ENCODE assay signal across 8 mouse cellular contexts in the genomic region with DNA sequence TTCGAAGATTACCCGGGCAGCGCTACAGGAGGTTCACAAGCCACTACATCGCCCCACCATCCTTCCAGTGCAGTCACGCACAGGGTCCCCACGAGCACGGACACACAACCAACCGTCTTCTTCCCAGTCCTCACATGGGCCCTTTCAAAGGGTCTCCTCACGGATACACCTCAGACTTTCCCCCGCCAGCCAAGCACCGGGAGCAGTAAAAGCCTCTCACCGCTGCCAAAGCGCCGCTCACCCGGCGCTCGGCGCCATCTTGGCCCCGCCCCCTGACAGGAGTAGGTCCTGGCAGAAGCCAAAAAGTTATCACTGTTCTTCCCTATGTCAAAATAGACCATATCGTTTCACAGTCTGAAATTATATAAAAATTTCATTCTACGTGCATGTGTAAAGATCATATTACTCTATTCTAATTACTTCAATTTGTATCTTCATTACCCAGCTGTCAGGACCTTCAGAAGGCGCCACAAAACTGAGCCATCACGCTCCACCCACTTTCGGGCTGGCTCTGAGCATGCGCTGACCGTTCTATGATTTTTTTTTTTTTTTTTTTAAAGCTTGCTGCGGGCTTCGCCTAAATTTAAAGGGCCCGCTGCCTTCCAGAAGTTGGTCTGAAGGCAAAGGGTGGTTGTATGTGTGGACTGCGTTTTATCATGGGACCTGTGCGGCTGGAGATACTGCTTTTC. TPM values are rescaled to one million over a fixed set of nuclear protein-coding genes. Genes with fewer than 3 reads are reported as not detected.
A peak's percentile ranks its signal among the peaks of the same experiment; 100 is the strongest.
DNase-seq lines count a peak whose midpoint lies in the region; ATAC-seq and TF ChIP-seq lines count a peak whose summit lies in the region.

A gene (minus strand): TSS at position 502 of the 689 bp plus-strand sequence.
A gene (plus strand): TSS at position 536 of the 689 bp plus-strand sequence.

- peak; percentile 80 for ATAC-seq in embryonic facial prominence, embryonic 12.5 days (ENCODE audit: insufficient number of reproducible peaks, insufficient read depth, low FRiP score, low TSS enrichment)
- peak; percentile 78 for ATAC-seq in limb, embryonic 11.5 days (ENCODE audit: insufficient number of reproducible peaks, low FRiP score, low TSS enrichment, low read depth)
- peak; percentile 81 for ATAC-seq in midbrain, embryonic 13.5 days

- peaks cover 41% of the 10 kb centered on the region for H3K36me3 ChIP-seq in embryonic facial prominence, embryonic 12.5 days
- H3K36me3 ChIP-seq in limb, embryonic 11.5 days (ENCODE audit: control insufficient read depth, insufficient read depth, low read length): peaks cover 15% of the 10 kb centered on the region
- peaks cover 49% of the 10 kb centered on the region for H3K36me3 ChIP-seq in midbrain, embryonic 13.5 days
- peaks cover 12% of the 10 kb centered on the region for H3K36me3 ChIP-seq in small intestine, adult 2 months (ENCODE audit: control insufficient read depth, insufficient read depth, low read length)

- H3K27me3 ChIP-seq in embryonic facial prominence, embryonic 12.5 days: no peaks in the 10 kb centered on the region
- H3K27me3 ChIP-seq in limb, embryonic 11.5 days (ENCODE audit: control insufficient read depth, insufficient read depth, low read length): no peaks in the 10 kb centered on the region
- no peaks in the 10 kb centered on the region for H3K27me3 ChIP-seq in midbrain, embryonic 13.5 days
- H3K27me3 ChIP-seq in small intestine, adult 2 months (ENCODE audit: control insufficient read depth, insufficient read depth, low read length): no peaks in the 10 kb centered on the region

- TF ChIP-seq CTCF in small intestine, adult 2 months (IDR thresholded peaks at IDR 0.05; ENCODE audit: extremely low read depth, insufficient read length, insufficient replicate concordance, low read depth, low read length): no peak

- no peaks in the 10 kb centered on the region for H3K9me3 ChIP-seq in embryonic facial prominence, embryonic 12.5 days
- no peaks in the 10 kb centered on the region for H3K9me3 ChIP-seq in limb, embryonic 11.5 days (ENCODE audit: control insufficient read depth, low read length)
- H3K9me3 ChIP-seq in midbrain, embryonic 13.5 days: no peaks in the 10 kb centered on the region

- peak; percentile 97 for TF ChIP-seq POLR2A in small intestine, adult 2 months (IDR thresholded peaks at IDR 0.05; ENCODE audit: low read depth, low read length)

- peak; percentile 83 for DNase-seq in 3134 (ENCODE audit: extremely low read depth, insufficient read length, low spot score)
- DNase-seq in adrenal gland, postnatal 36 days: peak; percentile 80 to 85
- peak; percentile 90 to 93 for DNase-seq in heart, adult 18-20 months
- peak; percentile 86 for DNase-seq in kidney, adult 18-20 months
- peak; percentile 87 for DNase-seq in limb, embryonic 11.5 days (ENCODE audit: low spot score)

- H3K4me3 ChIP-seq in embryonic facial prominence, embryonic 12.5 days: peak within 1 kb of the TSS; percentile 69
- H3K4me3 ChIP-seq in limb, embryonic 11.5 days (ENCODE audit: low read depth, low read length): peak within 1 kb of the TSS; percentile 52
- H3K4me3 ChIP-seq in midbrain, embryonic 13.5 days (replicated peaks): peak within 1 kb of the TSS; percentile 84
- H3K4me3 ChIP-seq in small intestine, adult 2 months (ENCODE audit: low read depth, low read length): peak within 1 kb of the TSS; percentile 100

- WGBS in embryonic facial prominence, embryonic 12.5 days: under 1% methylated on average over 31 of the region's 31 CpGs
- WGBS in limb, embryonic 11.5 days: under 1% methylated on average over 31 of the region's 31 CpGs
- under 1% methylated on average over 31 of the region's 31 CpGs for WGBS in midbrain, embryonic 13.5 days
- under 1% methylated on average over 31 of the region's 31 CpGs for WGBS in small intestine, adult 2 months

- H3K4me1 ChIP-seq in embryonic facial prominence, embryonic 12.5 days: no peaks in the 10 kb centered on the region; the same call in 1 of the 2 replicates
- H3K4me1 ChIP-seq in limb, embryonic 11.5 days (ENCODE audit: control insufficient read depth, insufficient read depth, low read length): peaks cover 6% of the 10 kb centered on the region; the same call in 1 of the 2 replicates
- peaks cover 22% of the 10 kb centered on the region for H3K4me1 ChIP-seq in midbrain, embryonic 13.5 days (replicated peaks)
- no peaks in the 10 kb centered on the region for H3K4me1 ChIP-seq in small intestine, adult 2 months (ENCODE audit: control insufficient read depth, insufficient read depth, insufficient read length, low read length)

- peak within 1 kb of the TSS; percentile 78; the same call in 1 of the 2 replicates for H3K27ac ChIP-seq in embryonic facial prominence, embryonic 12.5 days
- H3K27ac ChIP-seq in limb, embryonic 11.5 days (replicated peaks; ENCODE audit: low read depth, low read length): 0 out of 2 replicates have a peak within 1 kb of the TSS, but pooled peaks have one; percentile 24
- peak within 1 kb of the TSS; percentile 83 for H3K27ac ChIP-seq in midbrain, embryonic 13.5 days
- peak within 1 kb of the TSS; percentile 56; the same call in 1 of the 2 replicates for H3K27ac ChIP-seq in small intestine, adult 2 months (ENCODE audit: insufficient read depth, low read depth, low read length)

- peak within 1 kb of the TSS; percentile 81 for H3K9ac ChIP-seq in embryonic facial prominence, embryonic 12.5 days
- H3K9ac ChIP-seq in limb, embryonic 11.5 days (ENCODE audit: low read length): peak within 1 kb of the TSS; percentile 66
- peak within 1 kb of the TSS; percentile 88 for H3K9ac ChIP-seq in midbrain, embryonic 13.5 days (replicated peaks)

- H3K4me2 ChIP-seq in embryonic facial prominence, embryonic 12.5 days (replicated peaks): peak within 1 kb of the TSS; percentile 72
- peak within 1 kb of the TSS; percentile 76 for H3K4me2 ChIP-seq in limb, embryonic 11.5 days (ENCODE audit: low read depth, severe bottlenecking)
- H3K4me2 ChIP-seq in midbrain, embryonic 13.5 days (replicated peaks): peak within 1 kb of the TSS; percentile 72

RNA-seq across cellular contexts. Expression of the first gene that starts in this region (rescaled TPM):
- 10 to 100 TPM; 41.2 to 47.5 TPM for total RNA-seq in adrenal gland, postnatal 36 days (2021)
- polyA plus RNA-seq in embryonic facial prominence, embryonic 12.5 days (2016; fragmentation: Nextera tagmentation; extraction: Ambion mirVana): 112 and 117 TPM in 2 replicates
- 10 to 100 TPM; 29.6 to 34.7 TPM for total RNA-seq in heart, adult 18-20 months (2021)
- 140 and 142 TPM in 2 replicates for polyA plus RNA-seq in limb, embryonic 11.5 days (2014; fragmentation: Nextera tagmentation; extraction: Ambion mirVana)
- polyA plus RNA-seq in midbrain, embryonic 13.5 days (2015; fragmentation: Nextera tagmentation; extraction: Ambion mirVana): 109 and 111 TPM in 2 replicates
- 25.5 and 46.4 TPM in 2 replicates for polyA plus RNA-seq in small intestine, adult 2 months (2012; rRNA removed)

RNA-seq across cellular contexts. Expression of the second gene that starts in this region (rescaled TPM):
- total RNA-seq in adrenal gland, postnatal 36 days (2021): 10 to 100 TPM; 21.5 to 24.7 TPM
- polyA plus RNA-seq in embryonic facial prominence, embryonic 12.5 days (2016; fragmentation: Nextera tagmentation; extraction: Ambion mirVana): 60.8 and 61.1 TPM in 2 replicates
- 1 to 10 TPM; 6.3 to 6.9 TPM for total RNA-seq in heart, adult 18-20 months (2021)
- polyA plus RNA-seq in limb, embryonic 11.5 days (2014; fragmentation: Nextera tagmentation; extraction: Ambion mirVana): 58.5 and 64.9 TPM in 2 replicates
- 39.4 and 40.5 TPM in 2 replicates for polyA plus RNA-seq in midbrain, embryonic 13.5 days (2015; fragmentation: Nextera tagmentation; extraction: Ambion mirVana)
- 0.39 and 1.5 TPM in 2 replicates for polyA plus RNA-seq in small intestine, adult 2 months (2012; rRNA removed)

Comparison
In these comparisons a context has a peak if more than half of its experiments do, and no peak if none do; other contexts are left out.
1. Peak in every context shown above with its lines: DNase-seq, ATAC-seq, H3K4me3 ChIP-seq and H3K27ac ChIP-seq.
2. RNA of the second gene that starts in this region (polyA plus RNA-seq): 60.8 to 61.1 TPM in embryonic facial prominence, embryonic 12.5 days, 58.5 to 64.9 TPM in limb, embryonic 11.5 days and 39.4 to 40.5 TPM in midbrain, embryonic 13.5 days; 0.39 to 1.5 TPM in small intestine, adult 2 months; every median in the first group is over 10 times any median in the second.
3. H3K27ac ChIP-seq: peak in every context shown above with its lines; median percentile 83 in midbrain, embryonic 13.5 days; 78 in embryonic facial prominence, embryonic 12.5 days; 56 in small intestine, adult 2 months; 24 in limb, embryonic 11.5 days.